Mouse (Mus musculus) stomach, embryonic 14.5 days (tissue): Measurements from ENCODE around the gene Rnase1. TPM values are rescaled to one million over a fixed set of nuclear protein-coding genes. Genes with fewer than 3 reads are reported as not detected.
"Not testable (repeated sequence)": the region's sequence is repeated elsewhere in the genome, so short reads cannot be mapped to it uniquely, and the experiment has no call there.

ENCODE experiments used
- ATAC-seq: fragments of 200-750 bp; cut with Nextera tagmentation; 2 replicates; pipeline ENCODE4 v1.8.0; 2017; ENCODE audit warnings: low read depth, moderate TSS enrichment; ENCODE audit not compliant: insufficient number of reproducible peaks, insufficient read depth, low FRiP score
- H3K27ac ChIP-seq: fragments of 300-500 bp; sonication (generic); 2 replicates; pipeline ENCODE4 v1.5.1; 2014; ENCODE audit warnings: mild to moderate bottlenecking, low read length, moderate library complexity, mixed read lengths
- H3K27me3 ChIP-seq: fragments of 300-500 bp; sonication (generic); 2 replicates; pipeline ENCODE4 v1.6.1; 2014; ENCODE audit warnings: low read length, control low read depth, mixed read lengths; ENCODE audit not compliant: control insufficient read depth, insufficient read depth
- H3K36me3 ChIP-seq: fragments of 300-500 bp; sonication (generic); 2 replicates; pipeline ENCODE4 v1.6.1; 2014; ENCODE audit warnings: mild to moderate bottlenecking, control low read depth, low read length, moderate library complexity, mixed read lengths; ENCODE audit not compliant: control insufficient read depth, insufficient read depth
- H3K4me1 ChIP-seq: fragments of 300-500 bp; sonication (generic); 2 replicates; pipeline ENCODE4 v1.6.1; 2014; ENCODE audit warnings: low read length, control low read depth, mixed read lengths; ENCODE audit not compliant: control insufficient read depth, insufficient read depth
- H3K4me2 ChIP-seq: fragments of 300-500 bp; sonication (generic); replicated peaks from 2 replicates; pipeline ENCODE4 v1.6.1; 2014; ENCODE audit warnings: low read depth, low read length, control low read depth
- H3K4me3 ChIP-seq: fragments of 300-500 bp; sonication (generic); 2 replicates; pipeline ENCODE4 v1.5.1; 2014; ENCODE audit warnings: low read depth, low read length, control low read depth
- H3K9ac ChIP-seq: fragments of 300-500 bp; sonication (generic); replicated peaks from 2 replicates; pipeline ENCODE4 v1.6.1; 2014; ENCODE audit warnings: low read depth, mild to moderate bottlenecking, control low read depth, low read length, moderate library complexity, mixed read lengths
- H3K9me3 ChIP-seq: fragments of 300-500 bp; sonication (generic); 2 replicates; pipeline ENCODE4 v1.6.1; 2016; ENCODE audit warnings: low read depth, low read length, control low read depth; ENCODE audit not compliant: control insufficient read depth
- WGBS: fragments of 180-500 bp; shearing (Covaris S2); extraction: QIAGEN DNeasy Blood & Tissue Kit; methylation state at CpG from one replicate; pipeline ENCODE4 v1.1.7; 2014; 5-methylcytosine and 5-hydroxymethylcytosine counted together
- polyA plus RNA-seq: library from polyadenylated mRNA; unstranded; fragments of >200 nt; fragmentation: Nextera tagmentation; extraction: Ambion mirVana; gene quantifications from 2 replicates; pipeline ENCODE4 v1.2.1, GENCODE M21; 2014

The Rnase1 gene
- polyA plus RNA-seq = 0.87 and 1.5 TPM in 2 replicates

- Histone ChIP-seq H3K4me3 (no peak within 1 kb of the TSS), H3K9ac (no peak within 1 kb of the TSS), H3K27ac (no peak within 1 kb of the TSS), H3K4me2 (no peak within 1 kb of the TSS), H3K4me1 (no peaks in the 10 kb centered on the region), H3K9me3 (no peaks in the 10 kb centered on the region), H3K27me3 (no peaks in the 10 kb centered on the region), H3K36me3 (no peaks in the 10 kb centered on the region)
- no peak for ATAC-seq
- WGBS = 68% methylated on average over 2 of the region's 2 CpGs
These were observed at the start of gene Rnase1 for GRCm38 (mm10) chr14:51146685-51147084. Gene Rnase1, minus strand, starts transcription at chr14:51146785.

GRCm38 (mm10) chr14:51195681-51196080, 49.1 kb upstream of the Rnase1 start:
- H3K9ac ChIP-seq = no peak overlapping the region
- no peak overlapping the region for H3K4me2 ChIP-seq
- H3K27ac ChIP-seq = no peak overlapping the region
- H3K36me3 ChIP-seq = no peaks in the 10 kb centered on the region
- H3K4me3 ChIP-seq = no peak overlapping the region
- WGBS = 89% methylated on average over 4 of the region's 4 CpGs
- no peaks in the 10 kb centered on the region for H3K4me1 ChIP-seq
- ATAC-seq = no peak
- no peaks in the 10 kb centered on the region for H3K9me3 ChIP-seq
- no peaks in the 10 kb centered on the region for H3K27me3 ChIP-seq

GRCm38 (mm10) chr14:51181051-51181450, 34.5 kb upstream of the Rnase1 start:
- not testable (repeated sequence) for H3K4me2 ChIP-seq, H3K4me1 ChIP-seq, H3K27me3 ChIP-seq, H3K36me3 ChIP-seq, H3K27ac ChIP-seq, H3K9ac ChIP-seq, ATAC-seq, H3K9me3 ChIP-seq, H3K4me3 ChIP-seq
- 82% methylated on average over 2 of the region's 2 CpGs for WGBS

DNA sequence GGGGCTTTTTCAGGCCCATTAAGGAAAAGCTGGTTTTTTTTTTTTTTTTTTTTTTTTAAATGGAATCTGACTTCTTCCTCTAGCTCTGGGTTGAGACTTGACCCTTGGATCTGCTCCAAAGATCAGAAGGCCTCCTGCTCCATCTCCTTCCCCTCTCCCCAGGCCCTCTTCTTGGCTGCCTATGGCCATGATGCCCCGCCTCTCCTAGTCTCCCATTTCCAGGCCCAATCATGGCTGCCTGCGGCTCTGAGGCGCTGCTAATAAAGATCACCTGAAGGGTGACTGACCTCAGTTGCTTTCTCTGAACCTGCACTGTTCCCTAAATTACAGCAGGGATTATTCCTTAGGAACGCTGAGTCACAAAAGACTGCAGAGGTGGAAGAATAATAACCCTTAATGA, 27.3 kb upstream of the Rnase1 start:
- ATAC-seq = no peak

DNA sequence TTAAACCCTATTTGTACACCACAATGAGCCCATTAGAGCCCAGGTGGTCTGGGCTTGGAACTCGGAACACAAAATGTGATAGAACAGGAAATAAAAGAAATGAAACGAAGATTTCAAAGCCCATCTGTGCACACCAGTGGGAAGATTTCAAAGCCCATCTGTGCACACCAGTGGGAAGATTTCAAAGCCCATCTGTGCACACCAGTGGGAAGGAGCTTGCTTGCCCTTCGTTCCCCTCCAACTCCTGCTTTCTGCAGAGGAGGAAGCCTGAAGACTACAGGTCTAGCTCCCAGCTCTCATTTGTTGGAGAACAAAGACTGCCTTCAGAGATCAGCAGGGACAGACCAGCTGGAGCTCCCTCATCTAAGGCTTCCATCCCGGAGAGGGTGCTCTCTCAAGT, 26.4 kb upstream of the Rnase1 start:
- H3K27ac ChIP-seq, H3K4me2 ChIP-seq, H3K27me3 ChIP-seq, H3K4me3 ChIP-seq, ATAC-seq, H3K4me1 ChIP-seq, H3K9ac ChIP-seq, H3K36me3 ChIP-seq, H3K9me3 ChIP-seq: not testable (repeated sequence)
- whole genome bisulfite sequencing = 54% methylated on average over 4 of the region's 4 CpGs

More for the DNA sequence above, 27.3 kb upstream of the Rnase1 start:
- H3K9ac ChIP-seq = no peak overlapping the region
- H3K27me3 ChIP-seq = no peaks in the 10 kb centered on the region
- no peaks in the 10 kb centered on the region for H3K9me3 ChIP-seq
- H3K4me1 ChIP-seq = no peaks in the 10 kb centered on the region
- no peaks in the 10 kb centered on the region for H3K36me3 ChIP-seq
- H3K4me2 ChIP-seq = no peak overlapping the region
- H3K27ac ChIP-seq = no peak overlapping the region
- H3K4me3 ChIP-seq = no peak overlapping the region
- 82% methylated on average over 4 of the region's 4 CpGs for WGBS

GRCm38 (mm10) chr14:51172095-51172865, 25.7 kb upstream of the Rnase1 start:
- not testable (repeated sequence) for H3K36me3 ChIP-seq, H3K4me1 ChIP-seq, H3K27ac ChIP-seq, H3K4me2 ChIP-seq, H3K9me3 ChIP-seq, H3K27me3 ChIP-seq, H3K4me3 ChIP-seq, ATAC-seq, H3K9ac ChIP-seq
- WGBS = 35% methylated on average over 9 of the region's 9 CpGs

- Histone ChIP-seq H3K36me3 (no peaks in the 10 kb centered on the region), H3K4me1 (no peaks in the 10 kb centered on the region), H3K9me3 (no peaks in the 10 kb centered on the region)
These were observed 19.5 kb upstream of the Rnase1 start for GRCm38 (mm10) chr14:51166068-51166467.

DNA sequence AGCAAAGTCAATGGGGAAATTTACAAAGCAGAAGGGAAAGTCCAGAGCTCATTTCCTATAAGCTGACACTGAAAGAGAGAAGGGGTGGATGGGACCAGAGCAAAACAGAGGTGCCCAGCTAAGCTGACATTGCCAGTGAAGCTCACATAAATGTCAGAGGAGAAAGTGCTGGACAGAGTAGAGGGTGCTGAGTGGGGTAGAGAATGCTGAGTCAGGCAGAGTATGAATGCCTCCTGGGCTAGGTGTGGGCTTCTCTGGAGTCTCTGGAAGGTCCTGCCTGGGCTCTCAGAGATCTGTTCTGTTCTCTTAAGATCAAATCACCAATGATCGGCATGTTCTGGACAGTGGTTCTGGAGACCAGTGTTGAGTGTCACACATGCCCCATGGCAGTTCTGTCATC, 18.9 kb upstream of the Rnase1 start:
- Histone ChIP-seq H3K27ac (no peak overlapping the region), H3K4me1 (no peaks in the 10 kb centered on the region), H3K9me3 (no peaks in the 10 kb centered on the region), H3K36me3 (no peaks in the 10 kb centered on the region), H3K27me3 (no peaks in the 10 kb centered on the region), H3K4me2 (no peak overlapping the region), H3K9ac (no peak overlapping the region), H3K4me3 (no peak overlapping the region)
- ATAC-seq = no peak
- WGBS = 89% methylated on average over 1 of the region's 1 CpGs

More at GRCm38 (mm10) chr14:51166068-51166467, 19.5 kb upstream of the Rnase1 start:
- no peak overlapping the region for H3K4me3 ChIP-seq
- H3K9ac ChIP-seq = no peak overlapping the region
- H3K27me3 ChIP-seq = no peaks in the 10 kb centered on the region
- ATAC-seq = no peak
- H3K4me2 ChIP-seq = no peak overlapping the region
- H3K27ac ChIP-seq = no peak overlapping the region

GRCm38 (mm10) chr14:51163323-51163722, 16.7 kb upstream of the Rnase1 start:
- not testable (repeated sequence) for H3K27me3 ChIP-seq, H3K9me3 ChIP-seq, H3K4me2 ChIP-seq, H3K4me3 ChIP-seq, ATAC-seq, H3K4me1 ChIP-seq, H3K27ac ChIP-seq, H3K9ac ChIP-seq, H3K36me3 ChIP-seq
- WGBS = 86% methylated on average over 6 of the region's 6 CpGs
